Mouse (Mus musculus) hindbrain, embryonic 14.5 days (tissue): ENCODE data around the gene Irgm1. TPM values are rescaled to one million over a fixed set of nuclear protein-coding genes. Genes with fewer than 3 reads are reported as not detected.

ENCODE experiments used
- polyA plus RNA-seq: library from polyadenylated mRNA; unstranded; fragments of >200 nt; fragmentation: Nextera tagmentation; extraction: Ambion mirVana; gene quantifications from 2 replicates; pipeline ENCODE4 v1.2.1, GENCODE M21; 2014

Irgm1 gene
- polyA plus RNA-seq, 1 experiment from 2014 or later: 4.2 TPM

Other genes with a start within 250 kb of the Irgm1 start
- 418 and 454 TPM in 2 replicates for gene Rack1, start 71.4 kb downstream of the Irgm1 start, polyA plus RNA-seq
- 4.6 and 5.6 TPM in 2 replicates for gene Trim41, start 54.3 kb downstream of the Irgm1 start, polyA plus RNA-seq
- gene Trim7, start 45.5 kb downstream of the Irgm1 start, polyA plus RNA-seq: 1.7 and 2.5 TPM in 2 replicates
- gene Gm12184, start 45.0 kb downstream of the Irgm1 start, polyA plus RNA-seq: 1.6 and 2.4 TPM in 2 replicates
- 0.16 and 0.74 TPM in 2 replicates for gene Gm5431, start 30.5 kb upstream of the Irgm1 start, polyA plus RNA-seq
- gene Psme2b, start 74.5 kb upstream of the Irgm1 start, polyA plus RNA-seq: 2.0 and 2.1 TPM in 2 replicates
- not detected in 2 replicates for gene Olfr56, start 107.2 kb upstream of the Irgm1 start, polyA plus RNA-seq
- gene 9930111J21Rik1, start 107.7 kb upstream of the Irgm1 start, polyA plus RNA-seq: 0.39 and 0.51 TPM in 2 replicates
- gene Gm12185, start 120.5 kb upstream of the Irgm1 start, polyA plus RNA-seq: 0.08 TPM in 1 of 2 replicates, not detected in the other
- gene Tgtp1, start 122.5 kb upstream of the Irgm1 start, polyA plus RNA-seq: not detected in 2 replicates
- 0.21 and 0.41 TPM in 2 replicates for gene 9930111J21Rik2, start 179.6 kb upstream of the Irgm1 start, polyA plus RNA-seq
- not detected in 2 replicates for gene Tgtp2, start 192.5 kb upstream of the Irgm1 start, polyA plus RNA-seq
- 0.95 and 1.0 TPM in 2 replicates for gene Ifi47, start 204.9 kb upstream of the Irgm1 start, polyA plus RNA-seq
- not detected in 2 replicates for gene Olfr1396, start 243.2 kb upstream of the Irgm1 start, polyA plus RNA-seq